Mouse (Mus musculus) embryonic facial prominence, embryonic 15.5 days (tissue): ENCODE measurements around the gene Mrps23. TPM values are rescaled to one million over a fixed set of nuclear protein-coding genes. Genes with fewer than 3 reads are reported as not detected.
A peak's percentile ranks its signal among the peaks of the same experiment; 100 is the strongest.

Experiments
- ATAC-seq: fragments of 200-750 bp; cut with Nextera tagmentation; 2 replicates; pipeline ENCODE4 v1.8.0; 2017; ENCODE audit warnings: low read depth, moderate TSS enrichment; ENCODE audit not compliant: insufficient number of reproducible peaks, low FRiP score, low TSS enrichment
- H3K27ac ChIP-seq: fragments of 300-500 bp; sonication (generic); replicated peaks from 2 replicates; pipeline ENCODE4 v1.5.1; 2015; ENCODE audit warnings: mild to moderate bottlenecking, inconsistent platforms
- H3K27me3 ChIP-seq: fragments of 300-500 bp; sonication (generic); 2 replicates; pipeline ENCODE4 v1.6.1; 2015; ENCODE audit warnings: inconsistent platforms
- H3K36me3 ChIP-seq: fragments of 300-500 bp; sonication (generic); 2 replicates; pipeline ENCODE4 v1.6.1; 2015; ENCODE audit warnings: mild to moderate bottlenecking, inconsistent platforms
- H3K4me1 ChIP-seq: fragments of 300-500 bp; sonication (generic); 2 replicates; pipeline ENCODE4 v1.6.1; 2015; ENCODE audit warnings: inconsistent platforms
- H3K4me2 ChIP-seq: fragments of 300-500 bp; sonication (generic); replicated peaks from 2 replicates; pipeline ENCODE4 v1.6.1; 2015; ENCODE audit warnings: mild to moderate bottlenecking, inconsistent platforms
- H3K4me3 ChIP-seq: fragments of 300-500 bp; sonication (generic); replicated peaks from 2 replicates; pipeline ENCODE4 v1.5.1; 2015; ENCODE audit warnings: mild to moderate bottlenecking, inconsistent platforms
- H3K9ac ChIP-seq: fragments of 300-500 bp; sonication (generic); 2 replicates; pipeline ENCODE4 v1.6.1; 2015; ENCODE audit warnings: inconsistent platforms
- H3K9me3 ChIP-seq: fragments of 300-500 bp; sonication (generic); replicated peaks from 2 replicates; pipeline ENCODE4 v1.6.1; 2016; ENCODE audit warnings: inconsistent platforms
- WGBS: fragments of 180-500 bp; shearing (Covaris S2); methylation state at CpG from one replicate; pipeline ENCODE4 v1.1.7; 2015; 5-methylcytosine and 5-hydroxymethylcytosine counted together
- polyA plus RNA-seq: library from polyadenylated mRNA; unstranded; fragments of >200 nt; fragmentation: Nextera tagmentation; extraction: Ambion mirVana; gene quantifications from 2 replicates; pipeline ENCODE4 v1.2.1, GENCODE M21; 2015

Gene Mrps23
- polyA plus RNA-seq, 1 experiment from 2014 or later: 61.6 TPM

DNA sequence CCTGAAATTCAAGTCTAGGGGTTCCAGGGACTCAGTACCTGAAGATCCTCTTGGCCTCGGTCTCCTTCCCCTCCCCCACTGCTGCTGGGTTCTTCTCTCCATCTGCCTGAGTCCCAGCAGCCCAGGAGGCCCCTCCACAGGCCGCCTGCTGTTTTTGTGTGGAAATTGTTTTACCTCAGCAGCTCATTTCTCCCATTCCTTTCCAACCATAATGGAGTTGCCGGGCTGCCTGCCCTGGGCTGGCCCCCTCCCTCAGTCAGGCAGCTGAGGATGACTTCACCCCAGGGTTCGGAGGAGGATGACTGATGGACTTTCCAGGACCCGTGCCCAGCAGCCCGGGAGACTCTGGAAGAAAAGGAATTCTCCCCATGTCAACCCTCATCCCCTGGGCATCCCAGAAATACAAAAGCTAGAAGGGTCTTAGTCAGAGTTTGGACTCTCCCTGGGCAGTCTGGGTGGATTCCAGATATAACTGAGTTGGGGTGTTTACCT is 23.7 kb upstream of the Mrps23 start:
- H3K27ac ChIP-seq: peak overlapping the region; percentile 91
- H3K4me1 ChIP-seq: peaks cover 34% of the 10 kb centered on the region
- WGBS: 7% methylated on average over 6 of the region's 6 CpGs
- ATAC-seq: peak; percentile 64
- no peak overlapping the region for H3K4me3 ChIP-seq
- peaks cover 35% of the 10 kb centered on the region for H3K36me3 ChIP-seq
- H3K9me3 ChIP-seq: no peaks in the 10 kb centered on the region
- peak overlapping the region; percentile 8 for H3K4me2 ChIP-seq
- no peaks in the 10 kb centered on the region for H3K27me3 ChIP-seq
- H3K9ac ChIP-seq: no peak overlapping the region

DNA sequence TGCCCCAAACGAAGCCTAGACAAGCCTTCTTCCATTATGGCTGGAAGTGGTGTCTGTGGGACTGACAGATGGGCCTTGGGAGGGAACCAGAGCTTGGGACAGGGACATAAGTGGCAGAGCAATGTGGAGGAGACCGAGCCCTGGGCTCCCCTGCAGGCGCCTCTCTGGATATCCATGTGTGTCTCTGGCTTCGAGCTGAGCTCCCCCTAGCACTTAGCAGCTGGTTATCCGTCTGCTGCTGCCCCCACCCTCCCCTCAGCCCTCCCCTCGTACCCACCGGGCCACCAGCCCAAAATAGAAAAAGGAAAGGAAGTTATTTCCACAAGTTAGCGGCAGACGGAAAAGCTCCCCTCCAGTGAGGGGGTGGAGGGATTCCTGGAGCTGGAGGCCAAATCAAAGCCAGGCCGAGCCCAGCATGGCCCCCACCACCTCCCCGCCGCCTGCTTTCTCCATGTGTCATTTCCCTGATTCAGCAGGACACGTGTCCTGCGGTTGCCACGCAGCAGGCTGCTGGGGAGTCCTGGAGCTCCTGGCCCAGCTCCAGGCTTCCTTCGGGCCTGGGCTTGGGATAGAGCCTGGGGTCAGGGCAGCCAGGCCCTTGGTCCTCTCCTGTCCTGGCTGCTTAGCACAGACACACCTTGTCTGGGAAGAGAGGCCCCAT is 23.1 kb upstream of the Mrps23 start:
- 8% methylated on average over 16 of the region's 16 CpGs for WGBS
- 0 out of 2 replicates have a peak overlapping the region, but pooled peaks have one; percentile 1 for H3K9ac ChIP-seq
- peak overlapping the region; percentile 8 for H3K4me2 ChIP-seq

DNA sequence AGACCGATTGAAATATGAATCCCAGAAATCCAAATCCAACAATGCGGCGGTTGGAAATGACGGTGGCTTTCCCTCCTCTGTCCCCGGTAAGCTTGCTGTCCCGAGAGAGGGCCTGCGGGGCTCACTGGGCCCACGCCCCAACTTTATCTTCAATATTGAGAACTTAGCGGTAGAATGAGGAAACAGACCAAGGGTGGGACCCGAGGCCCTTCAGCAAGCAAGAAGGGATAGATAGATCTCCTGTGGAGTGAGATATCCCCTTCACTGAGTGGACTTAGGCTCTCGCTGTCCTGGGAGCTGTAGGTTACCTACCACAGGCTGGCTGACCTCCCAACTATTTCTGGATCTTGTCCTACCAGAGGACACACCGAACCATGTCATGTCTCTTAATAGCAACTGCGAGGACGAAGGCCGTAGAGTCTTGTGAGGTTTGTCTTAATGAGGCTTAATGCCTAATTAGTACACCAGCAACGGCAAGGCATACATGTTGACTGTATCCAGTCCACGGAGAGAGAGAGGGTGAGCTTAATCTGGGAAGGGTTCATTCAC is 19.5 kb upstream of the Mrps23 start:
- no peak for ATAC-seq

More for the DNA sequence above, 23.1 kb upstream of the Mrps23 start:
- Histone ChIP-seq H3K36me3 (peaks cover 35% of the 10 kb centered on the region), H3K4me3 (no peak overlapping the region), H3K27ac (peak overlapping the region; percentile 91), H3K4me1 (peaks cover 37% of the 10 kb centered on the region), H3K9me3 (no peaks in the 10 kb centered on the region), H3K27me3 (no peaks in the 10 kb centered on the region)
- ATAC-seq: peak; percentile 90

DNA sequence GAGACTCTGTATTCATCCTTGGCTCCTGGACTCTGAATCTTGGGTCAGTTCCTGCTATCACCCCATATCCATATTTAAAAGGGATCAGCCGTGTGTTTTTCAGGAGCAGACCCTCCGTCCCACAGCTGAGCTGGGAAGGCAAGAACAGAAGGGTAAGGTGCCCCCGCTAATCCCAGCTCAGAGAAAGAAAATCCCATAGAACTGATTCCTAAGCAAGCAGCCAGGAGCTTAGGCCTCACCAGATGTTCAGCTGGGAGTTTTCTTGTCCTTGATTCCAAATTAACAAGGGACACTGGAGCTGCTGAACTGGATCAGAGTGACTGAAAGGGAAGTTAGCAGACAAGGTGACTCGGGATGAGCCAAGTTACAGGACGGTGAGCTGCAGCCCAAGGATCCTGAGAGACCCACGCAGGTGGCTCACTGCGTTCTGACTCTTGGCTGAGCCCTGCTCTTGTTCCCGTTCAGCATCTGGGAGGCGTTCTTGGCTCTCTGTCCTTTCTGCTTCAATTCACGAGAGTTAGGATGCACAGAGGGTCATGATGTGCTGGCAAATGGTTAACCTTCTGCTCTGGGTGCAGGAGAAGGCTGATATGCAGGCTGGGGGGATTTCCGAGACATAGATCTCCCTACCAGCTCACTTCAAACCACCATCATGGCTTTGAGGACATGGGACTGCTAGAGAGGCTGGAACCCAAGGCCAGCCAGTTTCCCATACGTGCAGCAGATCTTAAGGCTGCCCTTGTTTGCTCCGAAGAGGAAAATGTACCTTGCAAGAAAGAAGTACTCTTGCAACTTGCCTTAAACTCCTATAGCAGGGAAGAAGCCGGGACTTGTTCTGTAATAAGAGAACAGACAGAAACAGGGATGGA is 17.9 kb upstream of the Mrps23 start:
- Histone ChIP-seq H3K9ac (no peak overlapping the region), H3K4me1 (peaks cover 47% of the 10 kb centered on the region), H3K9me3 (no peaks in the 10 kb centered on the region), H3K36me3 (peaks cover 23% of the 10 kb centered on the region), H3K4me3 (no peak overlapping the region), H3K27me3 (no peaks in the 10 kb centered on the region), H3K4me2 (no peak overlapping the region), H3K27ac (peak overlapping the region; percentile 92)
- no peak for ATAC-seq
- 71% methylated on average over 14 of the region's 14 CpGs for WGBS

More for the DNA sequence above, 19.5 kb upstream of the Mrps23 start:
- Histone ChIP-seq H3K27me3 (no peaks in the 10 kb centered on the region), H3K4me3 (no peak overlapping the region), H3K9ac (no peak overlapping the region), H3K4me1 (peaks cover 59% of the 10 kb centered on the region), H3K36me3 (peaks cover 23% of the 10 kb centered on the region), H3K9me3 (no peaks in the 10 kb centered on the region), H3K4me2 (no peak overlapping the region), H3K27ac (no peak overlapping the region)
- WGBS: 74% methylated on average over 17 of the region's 17 CpGs

DNA sequence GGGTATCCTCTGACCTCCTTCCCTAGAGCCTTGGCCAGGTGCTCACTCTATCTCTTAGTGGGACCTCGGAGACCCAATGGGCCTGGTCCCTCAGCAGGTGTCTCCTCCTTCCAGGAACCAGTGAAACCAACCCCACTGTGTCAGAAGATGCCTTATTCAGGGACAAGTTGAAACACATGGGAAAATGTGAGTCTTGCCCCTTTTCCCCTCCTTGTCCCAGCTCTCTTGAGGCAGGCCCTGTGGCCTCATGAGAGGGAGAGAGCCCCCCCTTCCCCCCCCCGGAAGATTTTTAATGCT is 17.3 kb upstream of the Mrps23 start:
- H3K27ac ChIP-seq: peak overlapping the region; percentile 92
- no peak for ATAC-seq
- no peak overlapping the region for H3K4me3 ChIP-seq
- 25% methylated on average over 2 of the region's 2 CpGs for WGBS
- peaks cover 23% of the 10 kb centered on the region for H3K36me3 ChIP-seq
- H3K9me3 ChIP-seq: no peaks in the 10 kb centered on the region
- peaks cover 46% of the 10 kb centered on the region for H3K4me1 ChIP-seq
- peak overlapping the region; percentile 45 for H3K4me2 ChIP-seq
- H3K27me3 ChIP-seq: peaks cover 5% of the 10 kb centered on the region; the same call in 1 of the 2 replicates
- no peak overlapping the region for H3K9ac ChIP-seq

DNA sequence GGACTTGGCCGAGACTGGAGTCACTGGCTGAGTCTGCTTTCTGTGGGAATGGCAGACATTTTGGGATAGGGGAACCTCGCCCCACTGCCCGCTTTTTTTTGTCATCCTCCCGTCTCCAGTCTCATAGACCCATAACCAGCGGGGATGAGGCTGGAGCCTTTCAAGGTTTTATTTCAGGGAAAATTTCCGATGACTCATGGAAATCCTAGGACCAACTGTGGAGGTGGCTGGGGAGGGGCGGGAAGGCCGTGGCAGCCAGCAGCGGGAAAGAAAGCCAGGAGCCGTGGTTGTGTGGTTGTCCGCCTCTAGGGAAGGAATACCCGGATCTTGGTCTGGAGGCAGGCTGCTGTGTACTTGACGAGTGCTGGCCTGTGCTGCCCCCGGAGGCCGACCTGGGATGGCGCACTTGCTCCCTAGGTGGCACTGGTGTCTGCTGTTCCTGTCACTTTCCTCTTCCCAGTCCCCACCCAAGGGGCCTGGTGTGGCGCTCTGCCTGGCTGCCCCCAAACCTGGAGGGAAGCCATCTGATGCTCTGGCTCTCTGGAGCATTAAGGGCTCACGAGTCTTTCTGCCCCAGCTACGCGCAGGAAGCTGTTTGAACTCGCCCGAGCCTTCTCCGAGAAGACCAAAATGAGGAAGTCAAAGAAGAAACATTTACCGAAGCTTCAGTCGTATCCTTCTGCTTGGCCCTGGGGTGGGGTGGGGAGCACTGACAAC is 16.6 kb upstream of the Mrps23 start:
- peaks cover 20% of the 10 kb centered on the region for H3K36me3 ChIP-seq
- H3K4me3 ChIP-seq: peak overlapping the region; percentile 24; the same call in 1 of the 2 replicates
- peak overlapping the region; percentile 45 for H3K4me2 ChIP-seq
- no peaks in the 10 kb centered on the region for H3K9me3 ChIP-seq
- ATAC-seq: peak; percentile 91
- peak overlapping the region; percentile 92 for H3K27ac ChIP-seq
- 3% methylated on average over 25 of the region's 25 CpGs for WGBS
- H3K4me1 ChIP-seq: peaks cover 47% of the 10 kb centered on the region
- no peak overlapping the region; the same call in 1 of the 2 replicates for H3K9ac ChIP-seq
- H3K27me3 ChIP-seq: peaks cover 11% of the 10 kb centered on the region; the same call in 1 of the 2 replicates

DNA sequence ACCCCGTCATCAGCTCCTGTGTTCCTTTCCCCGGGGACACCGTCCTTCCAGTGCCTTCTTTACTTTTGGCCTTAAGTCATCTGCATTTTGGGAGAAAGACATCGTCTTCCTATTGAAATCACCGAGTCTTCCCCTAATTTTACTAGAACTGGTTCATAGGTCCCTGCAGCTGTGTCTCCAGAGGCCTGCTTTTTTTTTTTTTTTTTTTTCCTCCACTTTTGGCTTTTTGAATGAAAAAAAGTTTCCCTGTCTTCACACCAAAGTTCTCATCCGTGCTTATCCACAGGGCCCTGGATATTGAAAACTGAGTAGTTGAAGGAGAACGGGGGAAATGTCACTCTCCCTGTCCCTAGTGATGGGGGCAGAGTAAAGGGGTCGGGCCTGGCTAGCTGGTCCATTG is 16.0 kb upstream of the Mrps23 start:
- Histone ChIP-seq H3K9me3 (no peaks in the 10 kb centered on the region), H3K36me3 (peaks cover 15% of the 10 kb centered on the region; the same call in 1 of the 2 replicates), H3K27ac (peak overlapping the region; percentile 92), H3K4me3 (0 out of 2 replicates have a peak overlapping the region, but pooled peaks have one; percentile 24), H3K4me2 (peak overlapping the region; percentile 45), H3K27me3 (peaks cover 17% of the 10 kb centered on the region), H3K9ac (no peak overlapping the region), H3K4me1 (peaks cover 53% of the 10 kb centered on the region)
- 54% methylated on average over 8 of the region's 8 CpGs for WGBS
- ATAC-seq: no peak

DNA sequence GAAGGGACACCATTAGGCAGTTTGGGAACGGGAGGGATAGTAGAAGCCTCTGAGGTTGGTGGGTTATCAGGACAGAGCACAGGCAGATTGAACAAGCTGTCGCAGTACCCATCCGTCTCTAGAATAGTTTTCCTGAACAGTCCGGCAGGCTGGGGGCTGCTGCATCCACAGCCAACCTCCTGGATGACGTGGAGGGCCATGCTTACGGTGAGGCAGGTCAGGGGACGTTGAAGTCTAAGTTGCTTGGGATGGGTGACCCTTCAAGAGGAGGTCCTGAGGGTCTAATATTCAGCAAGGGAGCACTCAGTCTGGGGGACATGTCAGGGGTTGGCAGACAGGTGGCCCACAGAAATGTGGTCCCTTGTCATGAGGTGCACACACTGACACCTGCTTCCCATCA is 15.6 kb upstream of the Mrps23 start:
- Histone ChIP-seq H3K9me3 (no peaks in the 10 kb centered on the region), H3K9ac (no peak overlapping the region), H3K27ac (no peak overlapping the region), H3K4me1 (peaks cover 58% of the 10 kb centered on the region), H3K27me3 (peaks cover 22% of the 10 kb centered on the region), H3K4me2 (no peak overlapping the region), H3K4me3 (no peak overlapping the region), H3K36me3 (peaks cover 11% of the 10 kb centered on the region; the same call in 1 of the 2 replicates)
- WGBS: 87% methylated on average over 7 of the region's 7 CpGs
- no peak for ATAC-seq

DNA sequence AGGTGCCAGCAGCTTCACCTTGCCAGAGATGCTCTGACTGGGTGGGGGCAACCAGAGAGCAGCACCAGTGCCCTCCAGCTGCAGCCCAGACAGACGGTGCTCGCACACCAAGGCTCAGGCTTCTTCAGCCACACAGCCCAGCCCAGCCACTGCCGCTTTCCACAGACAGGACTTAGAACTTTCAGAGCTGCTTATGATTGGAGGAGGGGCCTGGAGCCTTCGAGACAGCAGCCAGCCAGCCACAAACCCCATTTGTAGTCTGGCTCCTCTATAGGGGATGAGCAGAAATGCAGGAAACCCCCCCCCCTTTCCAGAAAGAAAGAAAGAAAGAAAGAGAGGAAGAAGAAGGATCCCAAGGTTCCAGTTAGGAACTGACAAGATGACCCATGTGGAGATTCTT is 11.6 kb upstream of the Mrps23 start:
- H3K4me3 ChIP-seq: no peak overlapping the region; the same call in 1 of the 2 replicates
- H3K27me3 ChIP-seq: peaks cover 33% of the 10 kb centered on the region
- ATAC-seq: 0 out of 2 replicates have a peak, but pooled peaks have one; percentile 31

DNA sequence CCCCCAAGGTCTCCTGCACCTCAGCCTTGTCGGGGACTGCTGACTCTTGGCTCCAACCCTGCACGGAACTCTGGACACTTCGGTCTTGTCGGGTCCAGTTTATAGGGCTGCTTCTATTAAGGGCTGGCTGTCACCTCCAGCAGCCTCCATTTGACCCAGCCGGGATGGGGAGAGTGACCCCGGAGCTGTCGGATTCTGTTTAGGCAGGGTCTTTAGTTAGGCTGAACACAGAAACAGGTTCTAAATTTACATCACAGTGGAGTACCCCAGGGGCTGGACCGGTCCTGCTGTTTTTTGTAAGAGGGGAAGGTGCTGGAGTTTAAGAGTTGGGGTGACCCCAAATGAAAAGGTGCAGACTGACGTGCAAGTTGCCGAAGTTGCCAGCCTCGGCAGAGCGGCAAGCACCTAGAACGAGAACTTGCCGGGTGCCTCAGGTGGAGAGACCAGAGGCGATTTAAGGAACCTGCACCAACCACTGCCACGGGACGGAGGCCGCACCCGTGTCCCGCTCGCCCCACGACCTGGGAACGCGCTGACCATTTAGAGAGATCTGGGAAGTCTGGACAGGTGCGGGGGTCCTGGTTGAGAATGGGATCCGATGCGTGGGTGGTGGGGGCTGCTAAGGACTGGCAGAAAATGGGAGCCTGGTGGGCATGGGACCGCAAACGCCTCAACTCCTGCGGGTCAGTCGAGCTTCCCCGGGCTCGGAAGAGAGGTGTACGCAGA is 10.9 kb upstream of the Mrps23 start:
- no peak for ATAC-seq
- H3K4me3 ChIP-seq: peak overlapping the region; percentile 3; the same call in 1 of the 2 replicates
- no peaks in the 10 kb centered on the region for H3K36me3 ChIP-seq
- WGBS: 13% methylated on average over 34 of the region's 34 CpGs
- H3K9ac ChIP-seq: no peak overlapping the region
- H3K4me2 ChIP-seq: 0 out of 2 replicates have a peak overlapping the region, but pooled peaks have one; percentile 2
- H3K4me1 ChIP-seq: peaks cover 52% of the 10 kb centered on the region
- no peak overlapping the region for H3K27ac ChIP-seq
- H3K9me3 ChIP-seq: no peaks in the 10 kb centered on the region
- H3K27me3 ChIP-seq: peaks cover 33% of the 10 kb centered on the region

More for the DNA sequence above, 11.6 kb upstream of the Mrps23 start:
- H3K4me1 ChIP-seq: peaks cover 54% of the 10 kb centered on the region
- H3K4me2 ChIP-seq: no peak overlapping the region
- WGBS: 12% methylated on average over 4 of the region's 4 CpGs
- H3K9ac ChIP-seq: no peak overlapping the region
- no peak overlapping the region for H3K27ac ChIP-seq
- H3K36me3 ChIP-seq: no peaks in the 10 kb centered on the region
- H3K9me3 ChIP-seq: no peaks in the 10 kb centered on the region
